Comparison of ENCODE assay signal across 8 mouse cellular contexts in the genomic region with DNA sequence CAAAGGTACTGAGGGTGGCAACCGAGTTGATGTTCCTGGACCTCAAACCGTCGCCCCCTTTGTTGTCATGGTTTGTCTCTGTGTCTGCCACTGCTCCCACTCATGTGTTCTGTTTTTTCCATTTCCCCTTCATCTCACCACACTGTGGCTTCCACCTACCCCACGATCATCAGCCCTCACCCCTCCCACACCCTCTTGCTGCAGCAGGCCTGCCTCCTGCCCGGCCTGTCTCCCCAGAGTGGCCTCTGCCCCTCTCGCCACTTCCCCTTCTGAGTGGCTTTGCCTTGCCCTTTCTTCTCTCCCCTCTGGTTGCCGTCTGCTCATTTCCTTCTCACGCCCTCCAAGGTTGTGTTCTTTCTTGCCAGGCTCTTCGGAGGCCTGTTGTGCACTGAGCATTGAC.
DNase-seq lines count a peak whose midpoint lies in the region; ATAC-seq and TF ChIP-seq lines count a peak whose summit lies in the region.

No protein-coding gene starts in this region.

- 0 out of 2 replicates have a peak, but pooled peaks have one; percentile 22 for ATAC-seq in heart, embryonic 15.5 days (replicated peaks; ENCODE audit: insufficient number of reproducible peaks, insufficient read depth, low FRiP score, low read depth)

- WGBS in heart, embryonic 15.5 days = 66% methylated on average over 9 of the region's 9 CpGs
- WGBS in midbrain, embryonic 10.5 days = 81% methylated on average over 9 of the region's 9 CpGs

- intact Hi-C loops in gastrocnemius, adult 2 months (cut with DNase I) = no loop called here

- DNase-seq in gastrocnemius, adult 2 months = peak; percentile 28
- no peak for DNase-seq in gastrocnemius, postnatal 4 days (ENCODE audit: low spot score in 2 of 2)
- DNase-seq in 416B (ENCODE audit: low read depth) = peak; percentile 80
- DNase-seq in lung, postnatal 25 days (ENCODE audit: low spot score) = peak; percentile 57
- peak; percentile 21 to 59 for DNase-seq in thymus, adult 18-20 months
- DNase-seq in midbrain, embryonic 10.5 days (ENCODE audit: low spot score) = no peak
- no peak for DNase-seq in urinary bladder, adult 2 months (ENCODE audit: low spot score)

- no peaks in the 10 kb centered on the region for H3K9me3 ChIP-seq in heart, embryonic 15.5 days (replicated peaks)
- no peaks in the 10 kb centered on the region for H3K9me3 ChIP-seq in midbrain, embryonic 10.5 days (replicated peaks)

- H3K9ac ChIP-seq in heart, embryonic 15.5 days = no peak overlapping the region

- H3K4me3 ChIP-seq in gastrocnemius, adult 2 months = no peak overlapping the region
- no peak overlapping the region for H3K4me3 ChIP-seq in heart, embryonic 15.5 days
- H3K4me3 ChIP-seq in midbrain, embryonic 10.5 days = no peak overlapping the region

- no peak for TF ChIP-seq CTCF in gastrocnemius, adult 2 months (IDR thresholded peaks at IDR 0.05)

- H3K36me3 ChIP-seq in heart, embryonic 15.5 days = no peaks in the 10 kb centered on the region
- no peaks in the 10 kb centered on the region for H3K36me3 ChIP-seq in midbrain, embryonic 10.5 days

- no peaks in the 10 kb centered on the region for H3K27me3 ChIP-seq in heart, embryonic 15.5 days
- no peaks in the 10 kb centered on the region for H3K27me3 ChIP-seq in midbrain, embryonic 10.5 days (ENCODE audit: low read depth, poor library complexity, severe bottlenecking)

- H3K4me2 ChIP-seq in heart, embryonic 15.5 days = no peak overlapping the region

- H3K27ac ChIP-seq in gastrocnemius, adult 2 months = no peak overlapping the region
- no peak overlapping the region for H3K27ac ChIP-seq in heart, embryonic 15.5 days
- H3K27ac ChIP-seq in midbrain, embryonic 10.5 days (replicated peaks) = no peak overlapping the region; the same call in 1 of the 2 replicates

- peaks cover 6% of the 10 kb centered on the region for H3K4me1 ChIP-seq in heart, embryonic 15.5 days (replicated peaks)
- H3K4me1 ChIP-seq in midbrain, embryonic 10.5 days = peaks cover 13% of the 10 kb centered on the region; the same call in 1 of the 2 replicates

Comparison
In these comparisons a context has a peak if more than half of its experiments do, and no peak if none do; other contexts are left out.
1. DNase-seq: peak in gastrocnemius, adult 2 months (single experiment), 416B (single experiment), lung, postnatal 25 days (single experiment) and thymus, adult 18-20 months (2 of 2); none in gastrocnemius, postnatal 4 days (0 of 2), midbrain, embryonic 10.5 days (single experiment) and urinary bladder, adult 2 months (single experiment).